Mouse (Mus musculus): ENCODE data around the gene Olfr157. TPM values are rescaled to one million over a fixed set of nuclear protein-coding genes. Genes with fewer than 3 reads are reported as not detected.
"Not testable (repeated sequence)": the region's sequence is repeated elsewhere in the genome, so short reads cannot be mapped to it uniquely, and the experiment has no call there.

Gene Olfr157
- polyA plus RNA-seq, 1 experiment from 2014 or later, result not detected

DNA sequence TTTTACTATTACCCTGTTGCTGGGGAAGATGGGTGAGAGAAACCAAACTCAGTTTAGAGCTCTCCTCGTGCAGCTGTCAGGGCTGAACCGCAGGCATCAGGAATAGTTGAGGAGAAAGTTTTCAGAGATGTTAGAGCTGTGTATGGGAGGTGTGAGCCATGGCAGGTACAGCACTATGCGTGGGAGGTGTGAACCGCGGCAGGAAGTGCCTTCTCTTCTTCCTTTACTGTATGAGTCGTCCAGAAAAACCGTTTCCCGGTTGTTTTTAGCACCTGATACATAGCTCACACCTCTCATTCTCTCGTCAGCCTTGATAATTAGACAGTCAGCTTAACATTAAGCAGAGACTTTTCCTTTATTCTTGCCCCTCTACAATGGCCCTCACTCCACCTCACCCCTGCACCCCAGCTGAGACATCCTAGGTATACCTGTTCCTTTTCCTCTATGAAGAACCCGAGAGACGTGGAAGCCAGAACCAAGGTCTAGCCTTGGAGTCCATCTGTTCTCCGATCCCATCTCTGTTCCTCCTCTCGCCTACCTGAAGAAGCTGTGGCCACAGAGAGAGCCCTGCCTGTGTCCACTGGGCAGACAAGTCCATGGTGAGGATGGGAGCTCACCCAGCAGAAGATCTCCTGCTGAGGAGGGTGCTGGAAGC is 17.0 kb downstream of the Olfr157 start:
- TF ChIP-seq CTCF (IDR thresholded peaks at IDR 0.05), result no peak
- DNase-seq (ENCODE audit: low read depth, low spot score), result no peak

GRCm38 (mm10) chr4:43798936-43799335 is 41.1 kb downstream of the Olfr157 start:
- H3K27me3 ChIP-seq, result peaks cover 6% of the 10 kb centered on the region
- ATAC-seq (no peak), DNase-seq (ENCODE audit: low read depth, low spot score) (no peak)
- ChIA-PET CTCF (no interaction called here), POLR2A (no interaction called here)
- in situ Hi-C loops (cut with MboI; ENCODE audit: low pct_unique_long_range_greater_than_20kb), result no loop called here
- TF ChIP-seq CTCF (IDR thresholded peaks at IDR 0.05), result no peak

More for the DNA sequence above, 17.0 kb downstream of the Olfr157 start:
- ChIA-PET POLR2A (no interaction called here), CTCF (interaction anchor here (1.2 kb wide), 1 partner anchor 13 kb away, joined by 3 read pairs; no protein-coding TSS in a partner anchor)
- no peak for ATAC-seq
- in situ Hi-C loops (cut with MboI; ENCODE audit: low pct_unique_long_range_greater_than_20kb), result no loop called here
- H3K27me3 ChIP-seq, result peaks cover 5% of the 10 kb centered on the region

DNA sequence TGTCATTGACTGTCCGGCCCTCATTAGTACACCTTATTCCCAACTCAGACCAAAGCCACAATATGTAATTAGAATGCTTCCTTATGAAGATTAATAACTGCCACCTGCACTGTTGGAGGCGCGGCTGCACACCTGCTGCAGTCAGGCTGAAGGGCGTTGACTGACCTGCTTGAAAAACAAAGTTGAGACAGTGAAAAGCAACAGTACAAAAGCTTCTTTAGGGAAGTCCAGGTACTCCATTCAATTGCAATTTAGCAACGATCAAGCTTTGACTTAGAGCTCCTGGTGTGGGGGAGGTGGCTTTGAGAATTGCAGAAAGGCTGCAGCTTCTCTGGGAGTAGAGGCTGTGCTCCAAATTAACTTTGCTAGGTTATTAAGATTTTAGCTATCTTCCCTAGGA is 44.2 kb downstream of the Olfr157 start:
- CTCF ChIA-PET; ATAC-seq; in situ Hi-C loops (cut with MboI; ENCODE audit: low pct_unique_long_range_greater_than_20kb); POLR2A ChIA-PET; DNase-seq (ENCODE audit: low read depth, low spot score): not testable (repeated sequence)
- peaks cover 11% of the 10 kb centered on the region for H3K27me3 ChIP-seq

GRCm38 (mm10) chr4:43795296-43795695 is 44.7 kb downstream of the Olfr157 start:
- DNase-seq (ENCODE audit: low read depth, low spot score) (no peak), ATAC-seq (no peak)
- TF ChIP-seq CTCF (IDR thresholded peaks at IDR 0.05), result no peak
- in situ Hi-C loops (cut with MboI; ENCODE audit: low pct_unique_long_range_greater_than_20kb), result no loop called here
- H3K27me3 ChIP-seq, result peaks cover 11% of the 10 kb centered on the region
- POLR2A ChIA-PET, result no interaction called here
- CTCF ChIA-PET, result no interaction called here

Other genes starting within 250 kb of the Olfr157 start
- 47.2 TPM for gene Npr2, start 208.3 kb downstream of the Olfr157 start, polyA plus RNA-seq (2021)
- gene Spag8, start 186.6 kb downstream of the Olfr157 start, polyA plus RNA-seq (2021), result 0.50 TPM
- gene Hint2, start 183.7 kb downstream of the Olfr157 start, polyA plus RNA-seq (2021), result 69.0 TPM
- gene Tmem8b, start 171.2 kb downstream of the Olfr157 start, polyA plus RNA-seq (2021), result 4.8 TPM
- 0.59 TPM for gene Fam221b, start 171.1 kb downstream of the Olfr157 start, polyA plus RNA-seq (2021)
- gene Olfr70, start 139.4 kb downstream of the Olfr157 start, polyA plus RNA-seq (2021), result not detected
- not detected for gene Olfr71, start 129.9 kb downstream of the Olfr157 start, polyA plus RNA-seq (2021)
- gene Hrct1, start 113.0 kb downstream of the Olfr157 start, polyA plus RNA-seq (2021), result 0.50 TPM
- gene Spaar, start 110.2 kb downstream of the Olfr157 start, polyA plus RNA-seq (2021), result 0.12 TPM
- not detected for gene Olfr159, start 69.2 kb downstream of the Olfr157 start, polyA plus RNA-seq (2021)
- gene Olfr156, start 16.3 kb downstream of the Olfr157 start, polyA plus RNA-seq (2021), result not detected
- gene Olfr155, start 11.4 kb upstream of the Olfr157 start, polyA plus RNA-seq (2021), result not detected
- gene Reck, start 35.3 kb upstream of the Olfr157 start, polyA plus RNA-seq (2021), result 3.5 TPM
- 58.5 TPM for gene Glipr2, start 117.2 kb upstream of the Olfr157 start, polyA plus RNA-seq (2021)
- 1.2 TPM for gene Ccin, start 143.3 kb upstream of the Olfr157 start, polyA plus RNA-seq (2021)
- 363 TPM for gene Clta, start 164.3 kb upstream of the Olfr157 start, polyA plus RNA-seq (2021)
- gene Gne, start 244.0 kb upstream of the Olfr157 start, polyA plus RNA-seq (2021), result 16.8 TPM